Mouse (Mus musculus): ENCODE data around the gene Olfr739.

The Olfr739 gene

GRCm38 (mm10) chr14:50418326-50418725 lies at the start of gene Olfr739:
Gene Olfr739, plus strand, starts transcription at chr14:50418626.
- DNase-seq (ENCODE audit: low spot score): no peak

DNA sequence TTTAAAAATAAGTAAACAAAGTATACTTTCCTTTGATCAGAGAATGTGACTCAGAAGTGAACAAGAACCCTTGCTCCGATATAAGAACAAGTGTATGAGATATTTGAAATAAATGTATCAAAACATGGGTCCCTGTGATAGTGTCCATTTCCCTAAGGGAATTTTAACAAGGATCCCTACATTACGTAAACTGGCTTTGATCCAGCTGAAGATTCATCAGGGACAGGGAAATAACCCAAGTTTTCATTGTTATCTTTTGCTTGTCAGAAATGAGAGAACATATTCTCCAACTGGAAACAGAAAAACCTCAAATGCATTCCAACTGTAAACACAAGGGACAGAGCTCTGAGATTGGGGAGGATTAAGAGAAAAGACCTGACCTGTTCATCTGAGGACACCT lies 37.6 kb upstream of the Olfr739 start, which contains the start of gene Olfr736:
TSS of gene Olfr736 (plus strand) at position 301 of the 400 bp plus-strand sequence.
- no peak for DNase-seq (ENCODE audit: low spot score)

DNA sequence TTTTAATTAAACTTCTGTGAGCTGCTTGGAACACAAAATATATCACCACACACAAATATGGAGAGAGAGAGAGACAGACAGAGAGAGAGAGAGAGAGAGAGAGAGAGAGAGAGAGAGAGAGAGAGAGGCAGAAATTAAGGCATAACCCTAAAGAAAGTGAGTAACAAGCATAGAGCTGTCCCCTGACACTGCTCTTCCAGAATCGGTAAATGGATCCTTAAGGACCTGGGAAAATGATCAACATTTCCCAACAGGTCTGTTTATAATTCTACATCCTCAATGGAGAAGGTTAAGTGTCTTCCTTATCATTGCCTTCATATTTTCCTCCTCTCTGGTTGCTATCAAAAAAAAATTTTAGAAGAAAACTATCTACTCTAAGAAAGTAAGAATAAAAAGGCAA lies 11.2 kb upstream of the Olfr739 start, which contains the start of gene Olfr738:
TSS of gene Olfr738 (plus strand) at position 301 of the 400 bp plus-strand sequence.
- no peak for DNase-seq (ENCODE audit: low spot score)

- no peak for DNase-seq (ENCODE audit: low spot score)
Measured at GRCm38 (mm10) chr14:50445245-50445644, 26.8 kb downstream of the Olfr739 start, which contains the start of gene Olfr740. Gene Olfr740, plus strand, starts transcription at chr14:50445545.

GRCm38 (mm10) chr14:50472438-50472837 lies 54.0 kb downstream of the Olfr739 start, which contains the start of gene Olfr741:
Gene Olfr741, plus strand, starts transcription at chr14:50472738.
- no peak for DNase-seq (ENCODE audit: low spot score)
